Mouse (Mus musculus) cerebellum, adult 2 months (tissue): ENCODE data around the gene Sdhaf4.

ENCODE experiments used
- CTCF ChIP-seq: fragments of 200-500 bp; IDR thresholded peaks from 2 replicates; pipeline ENCODE4 v1.5.1; 2011; ENCODE audit warnings: low read depth, mild to moderate bottlenecking, control low read depth, low read length, moderate library complexity, borderline replicate concordance; ENCODE audit not compliant: insufficient read depth
- POLR2A ChIP-seq: fragments of 200-500 bp; IDR thresholded peaks from 2 replicates; pipeline ENCODE4 v1.6.1; 2011; ENCODE audit warnings: low read length, control low read depth, borderline replicate concordance; ENCODE audit not compliant: insufficient read depth

GRCm38 (mm10) chr1:23998120-23998810, 7.2 kb downstream of the Sdhaf4 start:
- TF ChIP-seq CTCF, result no peak
- TF ChIP-seq POLR2A, result no peak
